Mouse (Mus musculus) CH12.LX (cell line): Measurements from ENCODE around the gene Steap4. TPM values are rescaled to one million over a fixed set of nuclear protein-coding genes. Genes with fewer than 3 reads are reported as not detected.
"Not testable (repeated sequence)": the region's sequence is repeated elsewhere in the genome, so short reads cannot be mapped to it uniquely, and the experiment has no call there.

Experiments used
- DNase-seq: peaks from one replicate; pipeline ENCODE4 v3.0.0-alpha.2; 2013; ENCODE audit errors: extremely low read depth
- H3K27ac ChIP-seq: 2 replicates; pipeline ENCODE4 v1.5.1; 2012; ENCODE audit warnings: low read depth, mild to moderate bottlenecking, control low read depth, moderate library complexity; ENCODE audit not compliant: insufficient read depth
- H3K27me3 ChIP-seq: replicated peaks from 2 replicates; pipeline ENCODE3; 2012; ENCODE audit warnings: inconsistent platforms
- H3K36me3 ChIP-seq, 2 experiments: replicated peaks in 1 of 2; 2 replicates each; pipeline versions ENCODE3 to v1.6.1; 2012; ENCODE audit warnings: inconsistent platforms in 1 of 2, low read length in 1 of 2, mild to moderate bottlenecking in 1 of 2, mixed read lengths in 1 of 2, moderate library complexity in 1 of 2; ENCODE audit not compliant: control insufficient read depth in 1 of 2, insufficient read depth in 1 of 2
- H3K4me1 ChIP-seq, 2 experiments: 2 replicates each; pipeline ENCODE4 v1.6.1; 2012; ENCODE audit warnings: inconsistent platforms in 1 of 2, moderate library complexity in 1 of 2; ENCODE audit not compliant: insufficient read depth in 2 of 2, control insufficient read depth in 1 of 2
- H3K4me2 ChIP-seq: 2 replicates; pipeline ENCODE4 v1.6.1; 2012; ENCODE audit warnings: low read depth, mild to moderate bottlenecking, control low read depth; ENCODE audit not compliant: poor library complexity, insufficient read depth, severe bottlenecking
- H3K4me3 ChIP-seq, 3 experiments: fragments of 150-350 bp in 1 of 3; sonication (generic) in 1 of 3; replicated peaks in 1 of 3; 2 replicates each; pipeline versions ENCODE3 to v1.5.1; 2011 to 2012; ENCODE audit warnings: low read depth in 2 of 3, low read length in 2 of 3, mild to moderate bottlenecking in 2 of 3, moderate library complexity in 2 of 3, control low read depth in 1 of 3, improper control_type of control experiment in 1 of 3, inconsistent platforms in 1 of 3, mixed read lengths in 1 of 3; ENCODE audit not compliant: poor library complexity in 1 of 3
- H3K79me2 ChIP-seq: replicated peaks from 2 replicates; pipeline ENCODE4 v1.6.1; 2012; ENCODE audit warnings: mild to moderate bottlenecking, moderate library complexity; ENCODE audit not compliant: control insufficient read depth, poor library complexity, insufficient read depth, severe bottlenecking; ENCODE audit errors: extremely low read depth
- H3K9ac ChIP-seq: 2 replicates; pipeline ENCODE4 v1.6.1; 2012; ENCODE audit warnings: low read depth, mild to moderate bottlenecking, control low read depth, moderate library complexity; ENCODE audit not compliant: insufficient read depth
- H3K9me3 ChIP-seq: replicated peaks from 2 replicates; pipeline ENCODE3; 2012; ENCODE audit warnings: low read length, inconsistent platforms, mixed read lengths
- BHLHE40 ChIP-seq: IDR thresholded peaks from 2 replicates; pipeline ENCODE4 v1.6.1; 2011; ENCODE audit warnings: mild to moderate bottlenecking, low read depth, low read length, improper control_type of control experiment
- CHD2 ChIP-seq: IDR thresholded peaks from 2 replicates; pipeline ENCODE4 v1.6.1; 2011; ENCODE audit warnings: low read length, improper control_type of control experiment
- E2F4 ChIP-seq: IDR thresholded peaks from 2 replicates; pipeline ENCODE4 v1.6.1; 2011; ENCODE audit warnings: low read depth, low read length, improper control_type of control experiment; ENCODE audit not compliant: insufficient replicate concordance
- ELF1 ChIP-seq: IDR thresholded peaks from 2 replicates; pipeline ENCODE4 v1.6.1; 2014; ENCODE audit warnings: low read depth, mild to moderate bottlenecking, inconsistent platforms, low read length, improper control_type of control experiment
- EP300 ChIP-seq: IDR thresholded peaks from 2 replicates; pipeline ENCODE4 v1.6.1; 2011; ENCODE audit warnings: low read length, improper control_type of control experiment
- GABPA ChIP-seq: IDR thresholded peaks from 2 replicates; pipeline ENCODE4 v1.6.1; 2012; ENCODE audit warnings: low read depth, low read length, improper control_type of control experiment, inconsistent platforms; ENCODE audit not compliant: insufficient replicate concordance
- IRF4 ChIP-seq: IDR thresholded peaks from 2 replicates; pipeline ENCODE4 v1.6.1; 2014; ENCODE audit warnings: low read depth, mild to moderate bottlenecking, inconsistent platforms, low read length, improper control_type of control experiment
- JUN ChIP-seq: IDR thresholded peaks from 2 replicates; pipeline ENCODE4 v1.6.1; 2011; ENCODE audit warnings: low read depth, mild to moderate bottlenecking, low read length, improper control_type of control experiment, moderate library complexity; ENCODE audit not compliant: insufficient read depth
- KAT2A ChIP-seq: IDR thresholded peaks from 2 replicates; pipeline ENCODE4 v1.6.1; 2012; ENCODE audit warnings: low read length, improper control_type of control experiment, inconsistent platforms; ENCODE audit not compliant: insufficient replicate concordance
- MAFK ChIP-seq: IDR thresholded peaks from 2 replicates; pipeline ENCODE4 v1.6.1; 2011; ENCODE audit warnings: low read length, improper control_type of control experiment; ENCODE audit not compliant: insufficient replicate concordance
- MXI1 ChIP-seq: IDR thresholded peaks from 2 replicates; pipeline ENCODE4 v1.6.1; 2011; ENCODE audit warnings: mild to moderate bottlenecking, low read depth, low read length, improper control_type of control experiment
- MYC ChIP-seq: IDR thresholded peaks from 2 replicates; pipeline ENCODE4 v1.6.1; 2011; ENCODE audit warnings: low read depth, mild to moderate bottlenecking, improper control_type of control experiment, low read length
- NELFE ChIP-seq: IDR thresholded peaks from 2 replicates; pipeline ENCODE4 v1.6.1; 2011; ENCODE audit warnings: low read depth, low read length, improper control_type of control experiment
- NRF1 ChIP-seq: IDR thresholded peaks from 2 replicates; pipeline ENCODE4 v1.6.1; 2014; ENCODE audit warnings: low read depth, mild to moderate bottlenecking, inconsistent platforms, low read length, improper control_type of control experiment, moderate library complexity
- POLR2A ChIP-seq: IDR thresholded peaks from 2 replicates; pipeline ENCODE4 v1.6.1; 2011; ENCODE audit warnings: low read depth, mild to moderate bottlenecking, improper control_type of control experiment, low read length
- RAD21 ChIP-seq: IDR thresholded peaks from 2 replicates; pipeline ENCODE4 v1.6.1; 2011; ENCODE audit warnings: low read depth, mild to moderate bottlenecking, low read length, improper control_type of control experiment, moderate library complexity
- RCOR1 ChIP-seq: conservative IDR thresholded peaks from 2 replicates; pipeline ENCODE4 v1.6.1; 2012; ENCODE audit warnings: low read depth, mild to moderate bottlenecking, inconsistent platforms, low read length, improper control_type of control experiment
- TCF12 ChIP-seq: IDR thresholded peaks from 2 replicates; pipeline ENCODE4 v1.6.1; 2014; ENCODE audit warnings: low read depth, mild to moderate bottlenecking, inconsistent platforms, low read length, improper control_type of control experiment
- UBTF ChIP-seq: IDR thresholded peaks from 2 replicates; pipeline ENCODE4 v1.6.1; 2012; ENCODE audit warnings: low read depth, mild to moderate bottlenecking, inconsistent platforms, low read length, improper control_type of control experiment, moderate library complexity
- ZMIZ1 ChIP-seq: IDR thresholded peaks from 2 replicates; pipeline ENCODE4 v1.6.1; 2012; ENCODE audit warnings: low read depth, mild to moderate bottlenecking, inconsistent platforms, low read length, improper control_type of control experiment
- dilution Hi-C: fragments of 300-500 bp; cut with MboI; formaldehyde crosslinking; loops from 2 replicates; pipeline ENCODE4 v1.14.3; 2020; ENCODE audit warnings: low sequenced_read_pairs; ENCODE audit not compliant: extremely low pct_unique_long_range_greater_than_20kb, extremely low pct_ligation_motif_present
- in situ Hi-C: fragments of 300-500 bp; cut with MboI; formaldehyde crosslinking; loops from 3 replicates; pipeline ENCODE4 v1.14.3; 2019; ENCODE audit warnings: low sequenced_read_pairs, low pct_ligation_motif_present, low pct_unique_long_range_greater_than_20kb, mixed read lengths
- polyA plus RNA-seq: library from polyadenylated mRNA; unstranded; fragments of >175 nt; gene quantifications from 2 replicates; pipeline ENCODE4 v1.2.1, GENCODE M21; 2012; ENCODE audit warnings: low read depth; ENCODE audit not compliant: insufficient read length
- total RNA-seq, 2 experiments: library from RNA; depleted of rRNA; stranded (reverse); fragments of 300-350 nt in 1 of 2; fragments of >200 nt in 1 of 2; gene quantifications; 2 replicates each; pipeline ENCODE4 v1.2.3; 2012 to 2014

The Steap4 gene
- total and polyA plus RNA-seq, 3 experiments, result 0.08 TPM; not detected in 2

DNA sequence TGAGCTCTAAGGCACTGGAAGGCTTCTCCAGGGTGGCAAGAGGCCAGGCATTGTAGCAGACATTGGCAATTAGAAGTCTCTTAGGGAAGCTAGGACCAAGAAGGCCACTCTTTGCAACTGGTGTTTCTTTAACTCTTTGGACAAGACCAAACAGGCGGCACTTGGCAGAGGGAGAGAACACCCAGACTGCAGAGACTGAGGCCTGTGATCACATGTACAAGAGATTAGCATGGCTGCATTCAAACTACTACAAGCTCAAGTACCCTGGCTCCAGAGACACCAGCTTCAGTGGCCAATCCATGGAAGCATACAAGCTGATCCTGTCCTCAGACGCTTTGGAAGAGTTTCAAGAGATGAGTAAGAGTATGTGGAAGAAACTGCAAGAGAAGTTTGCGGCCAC is 36.6 kb upstream of the Steap4 start:
- Histone ChIP-seq H3K27me3 (no peaks in the 10 kb centered on the region), H3K4me1 (no peaks in the 10 kb centered on the region), H3K79me2 (no peaks in the 10 kb centered on the region), H3K27ac (no peak overlapping the region), H3K9me3 (no peaks in the 10 kb centered on the region), H3K36me3 (no peaks in the 10 kb centered on the region), H3K4me2 (no peak overlapping the region), H3K9ac (no peak overlapping the region), H3K4me3 (no peak overlapping the region)
- in situ Hi-C loops (no loop called here), dilution Hi-C loops (no loop called here)
- no peak for TF ChIP-seq TCF12
- no peak for TF ChIP-seq E2F4
- no peak for TF ChIP-seq BHLHE40
- no peak for TF ChIP-seq RAD21
- TF ChIP-seq NRF1, result no peak
- TF ChIP-seq MAFK, result no peak
- TF ChIP-seq NELFE, result no peak
- no peak for TF ChIP-seq RCOR1
- DNase-seq, result no peak

DNA sequence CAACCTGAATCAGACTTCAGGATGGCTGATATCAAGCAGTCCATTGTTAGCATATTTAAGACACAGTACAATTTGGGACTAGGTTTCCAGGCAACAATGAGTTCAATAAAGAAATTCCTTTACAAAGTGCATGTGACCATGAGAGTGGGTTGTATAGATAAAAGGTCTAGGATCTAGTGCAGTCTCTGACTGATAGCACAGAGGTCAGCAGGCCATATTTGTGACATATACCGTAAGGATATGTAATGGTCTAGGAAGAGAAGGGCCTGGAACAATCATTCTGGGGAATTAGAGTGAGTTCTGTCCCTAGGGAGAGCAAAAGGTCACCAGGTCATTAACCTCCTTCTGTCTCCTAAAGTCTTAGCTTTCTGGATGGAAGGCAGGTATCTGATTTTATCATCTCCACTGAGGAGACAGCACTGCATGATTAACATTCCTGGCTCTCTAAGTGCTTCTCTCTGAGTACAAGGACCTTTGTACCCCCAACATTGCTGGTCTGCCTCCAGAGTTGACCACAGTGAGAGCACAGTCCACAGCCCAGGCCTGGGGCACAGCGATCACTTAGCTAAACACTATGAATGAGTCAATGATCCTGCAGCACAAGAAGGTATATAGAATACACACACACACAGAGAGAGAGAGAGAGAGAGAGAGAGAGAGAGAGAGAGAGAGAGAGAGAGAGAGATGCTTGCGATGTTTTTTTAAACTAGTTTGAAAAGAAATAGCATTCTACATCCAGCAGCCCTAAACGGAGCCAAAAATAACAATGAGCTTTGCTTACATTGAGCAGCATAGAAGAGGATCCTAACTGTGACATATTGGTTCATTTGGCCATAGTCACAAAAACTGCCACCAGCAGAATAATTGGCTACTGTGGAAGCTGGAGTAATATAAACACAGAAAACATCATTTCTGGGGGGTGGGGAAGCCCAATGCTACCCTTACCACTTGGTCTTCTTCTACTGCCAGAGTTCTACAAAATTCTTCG is 27.7 kb upstream of the Steap4 start:
- H3K4me3 ChIP-seq, result no peak overlapping the region
- no peaks in the 10 kb centered on the region for H3K9me3 ChIP-seq
- no peak for TF ChIP-seq POLR2A
- no peak for TF ChIP-seq MXI1
- TF ChIP-seq EP300, result no peak
- no peak for TF ChIP-seq ELF1
- TF ChIP-seq UBTF, result no peak
- no peak for TF ChIP-seq MYC
- TF ChIP-seq KAT2A, result no peak
- TF ChIP-seq GABPA, result no peak
- no peak for TF ChIP-seq E2F4
- no peak for TF ChIP-seq JUN
- no peak for TF ChIP-seq ZMIZ1
- TF ChIP-seq CHD2, result no peak
- TF ChIP-seq IRF4, result no peak
- no peaks in the 10 kb centered on the region for H3K4me1 ChIP-seq
- in situ Hi-C loops, result no loop called here
- H3K9ac ChIP-seq, result no peak overlapping the region
- H3K79me2 ChIP-seq, result no peaks in the 10 kb centered on the region
- dilution Hi-C loops, result no loop called here
- no peak for DNase-seq
- no peak overlapping the region for H3K4me2 ChIP-seq
- H3K36me3 ChIP-seq, result no peaks in the 10 kb centered on the region
- no peaks in the 10 kb centered on the region for H3K27me3 ChIP-seq
- H3K27ac ChIP-seq, result no peak overlapping the region

DNA sequence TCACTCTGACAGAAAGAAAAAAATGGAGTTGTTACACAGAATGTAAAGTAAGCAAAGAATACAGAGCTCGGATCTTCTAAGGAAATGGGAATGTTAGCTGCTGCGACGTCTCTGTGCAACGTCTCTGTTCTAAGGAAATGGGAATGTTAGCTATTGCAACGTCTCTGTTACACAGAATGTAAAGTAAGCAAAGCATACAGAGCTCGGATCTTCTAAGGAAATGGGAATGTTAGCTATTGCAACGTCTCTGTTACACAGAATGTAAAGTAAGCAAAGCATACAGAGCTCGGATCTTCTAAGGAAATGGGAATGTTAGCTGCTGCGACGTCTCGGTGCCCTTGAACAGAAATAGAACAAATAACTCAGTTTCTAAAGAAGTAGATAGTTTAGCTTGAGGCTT is 26.8 kb upstream of the Steap4 start:
- H3K4me3 ChIP-seq, dilution Hi-C loops, DNase-seq, in situ Hi-C loops, H3K9me3 ChIP-seq, H3K79me2 ChIP-seq, H3K9ac ChIP-seq, H3K27me3 ChIP-seq, H3K27ac ChIP-seq, H3K4me2 ChIP-seq, H3K36me3 ChIP-seq, H3K4me1 ChIP-seq: not testable (repeated sequence)
